Mouse (Mus musculus): ENCODE measurements at regions not wholly inside any gene's neighbourhood (a gene's known extent, or its start where the extent isn't known, plus 50 kb on each side); places are given as distances from the start of the nearest gene placed in this dataset.

- no peak for TF ChIP-seq CTCF (IDR thresholded peaks at IDR 0.05; ENCODE audit: extremely low read depth, insufficient read depth, low read length)
- no peak for TF ChIP-seq POLR2A (IDR thresholded peaks at IDR 0.05; ENCODE audit: extremely low read depth, insufficient read depth, low read length)
Observed at GRCm38 (mm10) chr3:40371411-40371810, 159.7 kb upstream of the Intu start.

Data from cortical plate, adult 2 months (tissue).